Mouse (Mus musculus): ENCODE data around the gene Rab27a.

DNA sequence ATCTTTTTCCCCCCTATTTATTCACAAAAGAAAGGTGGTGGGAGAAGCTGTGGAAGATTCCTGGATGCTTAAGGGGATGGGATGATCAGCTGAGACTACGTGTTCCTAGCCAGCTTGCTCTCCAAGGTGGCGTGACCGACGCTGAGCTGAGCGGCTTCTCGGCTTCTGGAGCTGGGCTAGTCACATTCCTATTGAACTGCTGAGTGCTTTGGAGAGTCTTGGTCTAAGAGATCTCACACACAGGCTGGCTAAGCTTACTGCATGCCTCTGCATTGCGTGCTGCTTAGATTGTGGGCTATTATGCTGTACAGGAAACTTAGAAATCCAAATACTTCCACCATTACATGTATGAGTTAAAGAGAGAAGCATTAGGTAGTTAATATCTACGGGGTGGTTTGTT lies 40.6 kb upstream of the Rab27a start:
- TF ChIP-seq CTCF (conservative IDR thresholded peaks at IDR 0.05; ENCODE audit: low read length) (no peak), POU5F1 (IDR thresholded peaks at IDR 0.05; ENCODE audit: borderline replicate concordance, low read length) (no peak)

Measured in E14TG2a.4 (cell line).